9 mouse cellular contexts compared by ENCODE assay signal in the genomic region with DNA sequence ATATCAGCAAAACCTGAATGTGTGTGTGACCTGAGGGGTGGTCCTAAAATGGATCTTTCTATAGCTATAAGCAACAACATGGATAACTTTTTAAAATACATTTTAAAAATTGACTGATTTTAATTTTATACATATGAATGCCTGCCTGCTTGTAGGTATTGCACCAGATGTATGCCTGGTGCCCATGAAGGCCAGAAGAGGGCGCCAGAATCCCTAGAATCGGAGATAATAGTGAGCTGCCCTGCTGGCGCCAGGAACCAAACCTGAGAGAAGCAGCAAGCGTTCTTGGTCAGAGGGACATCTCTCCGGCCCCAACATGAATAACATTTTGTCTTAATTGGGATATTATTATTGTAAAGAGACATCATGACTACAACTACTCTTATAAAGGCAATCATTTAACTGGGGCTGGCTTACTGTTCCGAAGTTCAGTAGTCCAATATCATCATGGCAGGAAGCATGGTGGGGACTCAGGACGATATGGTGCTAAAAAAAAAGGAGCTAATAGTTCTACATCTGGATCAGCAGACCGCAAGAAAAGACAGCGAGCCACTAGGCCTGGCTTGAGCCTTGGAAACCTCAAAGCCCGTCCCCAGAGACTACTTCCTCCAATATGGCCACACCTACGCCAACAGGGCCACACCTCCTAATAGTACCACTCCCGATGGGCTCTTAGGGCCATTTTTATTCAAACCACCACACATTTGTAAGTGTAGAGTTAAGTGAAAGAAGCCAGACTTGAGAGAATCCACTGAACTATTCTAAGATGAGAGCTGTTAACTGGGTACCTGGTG. TPM values are rescaled to one million over a fixed set of nuclear protein-coding genes. Genes with fewer than 3 reads are reported as not detected.
DNase-seq lines count a peak whose midpoint lies in the region; ATAC-seq and TF ChIP-seq lines count a peak whose summit lies in the region.
"Had no signal": no experiment of that assay in that cellular context is flagged by ENCODE, and none has a peak within 500 bp of the region (broad histone marks: within the 10 kb centered on the region; RNA-seq: fewer than 3 reads in every experiment).

No protein-coding gene starts in this region.

- WGBS in liver, embryonic 14.5 days (ENCODE audit: insufficient replicate concordance), result 38% methylated on average over 12 of the region's 12 CpGs

- peak; percentile 75 for TF ChIP-seq CTCF in liver, embryonic 14.5 days (IDR thresholded peaks at IDR 0.05; ENCODE audit: low read depth)

- no peak overlapping the region for H3K27ac ChIP-seq in liver, embryonic 14.5 days

- H3K4me3 ChIP-seq in liver, embryonic 14.5 days (ENCODE audit: insufficient read depth in 1 of 2, low read depth in 2 of 2, low read length in 2 of 2), result no peak overlapping the region
- H3K4me3 ChIP-seq: erythroblast, embryonic 14.5 days had no signal

- no peak for TF ChIP-seq EP300 in liver, embryonic 14.5 days (IDR thresholded peaks at IDR 0.05; ENCODE audit: low read depth)

- peaks cover 0 to 7% of the 10 kb centered on the region in 2 experiments; a peak in 1 of 4 replicates for H3K4me1 ChIP-seq in liver, embryonic 14.5 days (replicated peaks; ENCODE audit: control insufficient read depth in 2 of 2, insufficient read depth in 2 of 2, low read length in 1 of 2)

- H3K9ac ChIP-seq in liver, embryonic 14.5 days (replicated peaks), result no peak overlapping the region

- peak; percentile 75; the same call in 1 of the 2 replicates for ATAC-seq in liver, embryonic 14.5 days (ENCODE audit: insufficient read depth)

- no peaks in the 10 kb centered on the region for H3K27me3 ChIP-seq in liver, embryonic 14.5 days (ENCODE audit: control insufficient read depth, insufficient read depth, low read length)

- DNase-seq in gastrocnemius, adult 18-20 months (ENCODE audit: low spot score), result peak; percentile 23
- no peak for DNase-seq in gastrocnemius, postnatal 25 days
- DNase-seq in right cerebral cortex, postnatal 4 days, result peak; percentile 30
- DNase-seq in right cerebral cortex, postnatal 36 days (ENCODE audit: low spot score in 2 of 2), result no peak
- peak; percentile 44 for DNase-seq in c-Kit-positive CD71-negative TER-119-negative erythroid progenitor cells, embryonic 14.5 days (ENCODE audit: low read depth)
- no peak for DNase-seq in liver, embryonic 14.5 days (ENCODE audit: low read depth in 3 of 3, low spot score in 3 of 3)
- peak; percentile 60 for DNase-seq in thymus, postnatal 0 days (ENCODE audit: low spot score)
- DNase-seq in layer of hippocampus, adult 8-10 months (ENCODE audit: low spot score in 2 of 2), result no peak

- no peak overlapping the region for H3K4me2 ChIP-seq in liver, embryonic 14.5 days (ENCODE audit: low read depth)

- H3K9me3 ChIP-seq in liver, embryonic 14.5 days (ENCODE audit: control insufficient read depth, low read length), result no peaks in the 10 kb centered on the region

- no peaks in the 10 kb centered on the region for H3K36me3 ChIP-seq in liver, embryonic 14.5 days (replicated peaks; ENCODE audit: control insufficient read depth, insufficient read depth, low read depth)

RNA-seq across cellular contexts. Expression of a gene that starts 3.9 kb away (rescaled TPM):
- total RNA-seq in gastrocnemius, adult 18-20 months (2021), result not detected
- not detected for total RNA-seq in gastrocnemius, postnatal 25 days (2021)
- polyA plus RNA-seq in liver, embryonic 14.5 days (2012; rRNA removed), result 0.06 TPM in 1 of 2 replicates, not detected in the other
- 0.10 TPM in 1 of 2 replicates, not detected in the other for polyA plus RNA-seq in liver, embryonic 14.5 days (2014; fragmentation: Nextera tagmentation; extraction: Ambion mirVana)
- polyA plus RNA-seq in thymus, postnatal 0 days (2015; fragmentation: Nextera tagmentation; extraction: Ambion mirVana), result 0.60 and 1.1 TPM in 2 replicates
- not detected for total RNA-seq in layer of hippocampus, adult 8-10 months (2022)

Comparison
In these comparisons a context has a peak if more than half of its experiments do, and no peak if none do; other contexts are left out.
1. DNase-seq: peak in gastrocnemius, adult 18-20 months (single experiment), right cerebral cortex, postnatal 4 days (single experiment), c-Kit-positive CD71-negative TER-119-negative erythroid progenitor cells, embryonic 14.5 days (single experiment) and thymus, postnatal 0 days (single experiment); none in gastrocnemius, postnatal 25 days (single experiment), right cerebral cortex, postnatal 36 days (0 of 2), liver, embryonic 14.5 days (0 of 3) and layer of hippocampus, adult 8-10 months (0 of 2).